Mouse (Mus musculus): ENCODE data around the gene Sap25.

DNA sequence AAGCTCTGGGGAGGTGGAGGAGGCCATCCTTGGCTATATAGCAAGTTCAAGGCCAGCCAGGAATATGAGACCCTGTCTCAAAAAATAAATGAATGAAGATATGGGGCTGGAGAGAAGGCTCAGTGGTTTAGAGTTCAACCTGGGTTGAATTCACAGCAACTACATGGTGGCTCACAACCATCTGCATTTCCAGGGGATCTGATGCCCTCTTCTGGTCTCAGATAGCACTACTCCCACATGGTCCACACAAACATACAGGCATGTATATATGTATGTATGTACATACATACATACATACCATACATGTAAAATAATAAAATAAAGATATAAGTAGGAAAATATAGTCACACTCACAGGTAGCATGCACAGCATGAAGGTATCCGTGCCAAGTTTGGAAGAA is 29.1 kb downstream of the Sap25 start:
- TF ChIP-seq CTCF (IDR thresholded peaks at IDR 0.05; ENCODE audit: low read depth) (peak; percentile 73), EP300 (IDR thresholded peaks at IDR 0.05; ENCODE audit: low read depth) (no peak)
